Mouse (Mus musculus) colon, adult 2 months (tissue): ENCODE data around the gene Nubpl. TPM values are rescaled to one million over a fixed set of nuclear protein-coding genes. Genes with fewer than 3 reads are reported as not detected.

Experiments
- polyA plus RNA-seq: library from polyadenylated mRNA; depleted of rRNA; stranded (reverse); fragments of >200 nt; gene quantifications from 2 replicates; pipeline ENCODE4 v1.2.3, GENCODE M21; 2012; rRNA removed

The Nubpl gene
- polyA plus RNA-seq, result 0.56 and 2.6 TPM in 2 replicates

GRCm38 (mm10) chr12:52097650-52098070, at the start of gene Nubpl:
TSS of gene Nubpl (plus strand) at chr12:52097737.

Other genes starting within 250 kb of the Nubpl start
- 37.4 and 59.8 TPM in 2 replicates for gene Heatr5a, start 126.4 kb upstream of the Nubpl start, polyA plus RNA-seq
- gene Dtd2, start 91.2 kb upstream of the Nubpl start, polyA plus RNA-seq, result 5.7 and 6.3 TPM in 2 replicates
- not detected in 2 replicates for gene Gpr33, start 69.7 kb upstream of the Nubpl start, polyA plus RNA-seq